Mouse (Mus musculus): Measurements from ENCODE around the gene Kifc1.

The Kifc1 gene

GRCm38 (mm10) chr17:33842966-33843795 is 47.3 kb downstream of the Kifc1 start, which contains the start of gene Cd320:
Gene Cd320, plus strand, starts transcription at chr17:33843091.
- in situ Hi-C loops (cut with MboI): no loop called here

DNA sequence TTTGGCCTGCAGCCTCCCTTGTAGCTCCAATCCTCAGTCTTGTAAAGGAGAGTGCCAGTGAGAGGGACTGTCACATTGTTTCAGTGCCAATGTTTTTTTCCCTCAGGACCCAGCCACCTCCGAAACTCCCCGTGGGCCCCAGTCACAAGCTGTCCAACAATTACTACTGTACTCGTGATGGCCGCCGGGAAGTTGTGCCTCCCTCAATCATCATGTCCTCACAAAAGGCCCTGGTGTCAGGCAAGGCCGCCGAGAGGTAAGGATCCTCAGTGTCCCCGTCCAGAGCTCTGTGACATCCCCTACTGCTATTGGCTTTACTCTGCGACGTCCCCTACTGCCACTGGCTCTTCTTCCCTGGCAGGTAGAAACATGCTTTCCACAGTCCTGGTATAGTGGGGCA is 60.9 kb downstream of the Kifc1 start:
- in situ Hi-C loops (cut with MboI): no loop called here

DNA sequence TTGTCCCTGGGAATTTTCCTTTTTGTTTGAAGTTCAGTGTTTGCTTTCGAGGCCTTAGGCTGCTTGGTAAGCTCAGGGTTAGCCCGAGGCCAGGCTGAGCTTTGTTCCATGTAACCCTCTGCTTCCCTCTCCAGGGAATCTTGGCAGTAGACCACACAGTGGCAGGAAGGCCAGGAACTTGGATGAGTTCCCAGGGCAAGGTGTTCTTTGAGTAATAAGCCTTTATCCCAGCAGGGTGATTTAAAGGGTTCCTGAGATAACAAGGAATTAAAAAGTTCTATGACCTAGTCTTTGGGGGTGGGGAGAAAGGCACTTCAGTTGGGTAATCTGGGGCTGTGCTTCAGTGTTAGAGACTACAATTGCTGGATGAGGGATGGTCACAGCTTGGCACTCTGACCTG is 61.6 kb downstream of the Kifc1 start:
- in situ Hi-C loops (cut with MboI): no loop called here

DNA sequence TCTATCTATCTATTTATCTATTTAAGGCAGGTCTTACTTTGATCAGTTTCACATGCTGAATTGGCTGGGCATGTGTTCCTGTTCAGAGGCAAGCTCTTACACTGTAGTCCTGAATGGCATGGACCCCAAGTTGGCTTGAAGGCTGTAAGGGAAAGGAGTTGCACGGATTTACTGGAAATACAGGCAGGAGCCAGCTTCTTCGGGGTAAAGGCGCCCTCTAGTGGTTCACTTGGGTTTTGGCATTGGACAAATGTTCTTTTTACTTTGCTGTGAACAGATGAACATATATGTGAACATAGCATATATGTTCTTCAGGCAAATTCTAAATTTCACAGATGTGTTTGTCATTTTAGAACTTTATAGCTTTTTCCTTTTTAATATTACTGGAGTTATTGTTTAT is 63.6 kb downstream of the Kifc1 start:
- in situ Hi-C loops (cut with MboI): no loop called here

All from mature B cell (primary cell).